Mouse (Mus musculus): ENCODE results near the gene Eif2d. TPM values are rescaled to one million over a fixed set of nuclear protein-coding genes. Genes with fewer than 3 reads are reported as not detected.

Eif2d gene
- polyA plus RNA-seq (2014; fragmentation: Illumina TruSeq; extraction: RNeasy Lipid Tissue Mini Kit (QIAGEN cat#74804); ENCODE audit: insufficient read depth, low read depth, low replicate concordance) = 28.3 TPM

DNA sequence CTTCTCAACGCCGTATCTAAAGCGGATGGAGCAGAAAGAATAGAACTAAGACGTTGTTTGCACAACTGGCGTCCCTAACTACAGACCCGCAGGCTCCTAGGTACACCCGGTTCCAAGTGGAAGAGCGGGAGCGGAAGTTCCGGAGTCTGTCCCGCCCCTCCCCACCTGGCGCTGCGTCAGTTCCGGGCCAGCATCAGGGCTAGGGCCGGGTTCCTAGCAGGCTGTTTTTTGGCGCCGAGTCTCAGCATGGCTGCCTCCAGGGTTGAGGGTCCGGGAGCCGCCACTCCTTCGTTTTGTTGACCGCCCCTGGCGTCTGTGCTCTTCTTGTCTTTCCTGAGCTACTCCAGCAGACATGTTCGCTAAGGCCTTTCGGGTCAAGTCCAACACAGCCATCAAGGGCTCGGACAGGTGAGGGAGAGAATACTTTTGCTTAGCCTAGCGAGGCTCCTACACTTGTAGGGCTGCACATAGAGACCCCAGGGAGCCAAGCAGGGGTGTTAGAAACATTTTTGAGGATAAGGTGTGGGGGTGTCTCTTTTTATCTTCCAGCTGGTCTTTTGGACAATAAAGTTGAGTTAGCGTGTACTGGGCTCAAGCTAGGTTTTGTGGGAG, at the start of gene Eif2d:
Gene Eif2d, plus strand, starts transcription at position 164 of the 612 bp plus-strand sequence.

GRCm38 (mm10) chr1:131138191-131139016, 14.6 kb upstream of the Eif2d start, which contains the start of gene Dyrk3:
Gene Dyrk3, minus strand, starts transcription at chr1:131138340.

Other genes with a start within 250 kb of the Eif2d start
- not detected for gene Il20, start 241.7 kb upstream of the Eif2d start, polyA plus RNA-seq (2014; fragmentation: Illumina TruSeq; extraction: RNeasy Lipid Tissue Mini Kit (QIAGEN cat#74804); ENCODE audit: insufficient read depth, low read depth, low replicate concordance)
- gene Il19, start 213.1 kb upstream of the Eif2d start, polyA plus RNA-seq (2014; fragmentation: Illumina TruSeq; extraction: RNeasy Lipid Tissue Mini Kit (QIAGEN cat#74804); ENCODE audit: insufficient read depth, low read depth, low replicate concordance) = not detected
- gene Il10, start 133.3 kb upstream of the Eif2d start, polyA plus RNA-seq (2014; fragmentation: Illumina TruSeq; extraction: RNeasy Lipid Tissue Mini Kit (QIAGEN cat#74804); ENCODE audit: insufficient read depth, low read depth, low replicate concordance) = 0.18 TPM
- gene Mapkapk2, start 55.4 kb upstream of the Eif2d start, polyA plus RNA-seq (2014; fragmentation: Illumina TruSeq; extraction: RNeasy Lipid Tissue Mini Kit (QIAGEN cat#74804); ENCODE audit: insufficient read depth, low read depth, low replicate concordance) = 85.4 TPM
- 1.7 TPM for gene Dyrk3, start 14.8 kb upstream of the Eif2d start, polyA plus RNA-seq (2014; fragmentation: Illumina TruSeq; extraction: RNeasy Lipid Tissue Mini Kit (QIAGEN cat#74804); ENCODE audit: insufficient read depth, low read depth, low replicate concordance)
- gene Rassf5, start 92.1 kb downstream of the Eif2d start, polyA plus RNA-seq (2014; fragmentation: Illumina TruSeq; extraction: RNeasy Lipid Tissue Mini Kit (QIAGEN cat#74804); ENCODE audit: insufficient read depth, low read depth, low replicate concordance) = 13.1 TPM
- gene Ikbke, start 126.4 kb downstream of the Eif2d start, polyA plus RNA-seq (2014; fragmentation: Illumina TruSeq; extraction: RNeasy Lipid Tissue Mini Kit (QIAGEN cat#74804); ENCODE audit: insufficient read depth, low read depth, low replicate concordance) = 4.0 TPM

All from lung, adult 10 weeks (tissue).